Mouse (Mus musculus) MEL (cell line): ENCODE measurements at regions not wholly inside any gene's neighbourhood (a gene's known extent, or its start where the extent isn't known, plus 50 kb on each side); places are given as distances from the start of the nearest gene placed in this dataset.

Source experiments
- BHLHE40 ChIP-seq: IDR thresholded peaks from 2 replicates; pipeline ENCODE4 v1.6.1; 2012; ENCODE audit warnings: low read depth, mild to moderate bottlenecking, inconsistent platforms, low read length, improper control_type of control experiment, borderline replicate concordance
- CTCF ChIP-seq, 3 experiments: IDR thresholded peaks in 2 of 3; conservative IDR thresholded peaks in 1 of 3; 2 replicates each; pipeline ENCODE4 v1.5.1; 2011 to 2012; ENCODE audit warnings: low read length in 3 of 3, low read depth in 2 of 3, mild to moderate bottlenecking in 2 of 3, improper control_type of control experiment in 1 of 3, inconsistent platforms in 1 of 3, mixed read lengths in 1 of 3, moderate library complexity in 1 of 3; ENCODE audit not compliant: control insufficient read depth in 1 of 3, insufficient read depth in 1 of 3, poor library complexity in 1 of 3, severe bottlenecking in 1 of 3
- MAX ChIP-seq: IDR thresholded peaks from 2 replicates; pipeline ENCODE4 v1.6.1; 2011; ENCODE audit warnings: low read length, improper control_type of control experiment
- NRF1 ChIP-seq: IDR thresholded peaks from 2 replicates; pipeline ENCODE4 v1.6.1; 2014; ENCODE audit warnings: low read depth, mild to moderate bottlenecking, inconsistent platforms, low read length, improper control_type of control experiment, moderate library complexity; ENCODE audit not compliant: poor library complexity, insufficient read depth, severe bottlenecking
- POLR2A ChIP-seq, 2 experiments: IDR thresholded peaks; 2 replicates each; pipeline ENCODE4 v1.6.1; 2011 to 2012; ENCODE audit warnings: low read length in 2 of 2, mild to moderate bottlenecking in 2 of 2, control low read depth in 1 of 2, improper control_type of control experiment in 1 of 2, low read depth in 1 of 2, moderate library complexity in 1 of 2; ENCODE audit not compliant: control insufficient read depth in 1 of 2, insufficient read depth in 1 of 2, poor library complexity in 1 of 2
- TBP ChIP-seq: IDR thresholded peaks from 2 replicates; pipeline ENCODE4 v1.8.0; 2011; ENCODE audit warnings: low read depth, low read length, improper control_type of control experiment
- ZKSCAN1 ChIP-seq: IDR thresholded peaks from 2 replicates; pipeline ENCODE4 v1.6.1; 2012; ENCODE audit warnings: low read depth, mild to moderate bottlenecking, inconsistent platforms, low read length, improper control_type of control experiment, moderate library complexity

GRCm38 (mm10) chr2:50496057-50496433, 199.4 kb upstream of the Mmadhc start:
- TF ChIP-seq TBP (no peak), NRF1 (no peak), CTCF (IDR thresholded peaks at IDR 0.05 in 2 of 3, conservative IDR thresholded peaks at IDR 0.05 in 1 of 3; ENCODE audit: control insufficient read depth in 1 of 3, insufficient read depth in 1 of 3, low read depth in 2 of 3, low read length in 3 of 3, poor library complexity in 1 of 3, severe bottlenecking in 1 of 3) (no peak), POLR2A (IDR thresholded peaks at IDR 0.05; ENCODE audit: control insufficient read depth in 1 of 2, insufficient read depth in 1 of 2, low read depth in 1 of 2, low read length in 2 of 2, poor library complexity in 1 of 2) (no peak), BHLHE40 (no peak), MAX (no peak), ZKSCAN1 (no peak)
